Mouse (Mus musculus) spleen, adult 2 months (tissue): ENCODE data around the gene Crhr2. TPM values are rescaled to one million over a fixed set of nuclear protein-coding genes. Genes with fewer than 3 reads are reported as not detected.

Experiments
- DNase-seq, 2 experiments: peaks; one replicate each; pipeline versions ENCODE4 v3.0.0 to v3.0.0-alpha.2; 2012 to 2021; ENCODE audit warnings: low spot score in 2 of 2, low read depth in 1 of 2
- H3K27ac ChIP-seq: fragments of 200-500 bp; 2 replicates; pipeline ENCODE4 v1.5.1; 2012; ENCODE audit warnings: low read length, inconsistent platforms; ENCODE audit not compliant: insufficient read depth
- H3K27me3 ChIP-seq: fragments of 200-500 bp; 2 replicates; pipeline ENCODE4 v1.6.1; 2012; ENCODE audit warnings: mild to moderate bottlenecking, moderate library complexity, low read length, inconsistent platforms; ENCODE audit not compliant: control insufficient read depth, insufficient read depth
- H3K36me3 ChIP-seq: fragments of 200-500 bp; 2 replicates; pipeline ENCODE4 v1.6.1; 2012; ENCODE audit warnings: mild to moderate bottlenecking, low read length, inconsistent platforms; ENCODE audit not compliant: control insufficient read depth, insufficient read depth
- H3K4me1 ChIP-seq: fragments of 200-500 bp; 2 replicates; pipeline ENCODE4 v1.6.1; 2011; ENCODE audit warnings: inconsistent platforms; ENCODE audit not compliant: control insufficient read depth, insufficient read depth, insufficient read length
- H3K4me3 ChIP-seq: fragments of 200-500 bp; 2 replicates; pipeline ENCODE4 v1.5.1; 2011; ENCODE audit warnings: mild to moderate bottlenecking, inconsistent platforms; ENCODE audit not compliant: insufficient read depth, insufficient read length; ENCODE audit errors: extremely low read depth
- CTCF ChIP-seq: fragments of 200-500 bp; IDR thresholded peaks from 2 replicates; pipeline ENCODE4 v1.5.1; 2011; ENCODE audit warnings: mild to moderate bottlenecking, inconsistent platforms; ENCODE audit not compliant: insufficient read depth, insufficient read length, insufficient replicate concordance; ENCODE audit errors: extremely low read depth
- POLR2A ChIP-seq: fragments of 200-500 bp; IDR thresholded peaks from 2 replicates; pipeline ENCODE4 v1.6.1; 2011; ENCODE audit warnings: low read depth, low read length, inconsistent platforms
- WGBS: fragments of 180-500 bp; shearing (Covaris S2); methylation state at CpG from one replicate; pipeline ENCODE4 v1.1.7; 2018; 5-methylcytosine and 5-hydroxymethylcytosine counted together
- polyA plus RNA-seq: library from polyadenylated mRNA; depleted of rRNA; stranded (reverse); fragments of >200 nt; gene quantifications from 2 replicates; pipeline ENCODE4 v1.2.3, GENCODE M21; 2012

Crhr2 gene
- polyA plus RNA-seq, 1 experiment: 0.07 TPM

- H3K36me3 ChIP-seq: peaks cover 49% of the 10 kb centered on the region
- no peak for DNase-seq
- WGBS: 90% methylated on average over 4 of the region's 4 CpGs
- no peaks in the 10 kb centered on the region for H3K4me1 ChIP-seq
- no peak for TF ChIP-seq CTCF
- no peak for TF ChIP-seq POLR2A
- H3K27me3 ChIP-seq: no peaks in the 10 kb centered on the region
- no peak overlapping the region for H3K27ac ChIP-seq
- H3K4me3 ChIP-seq: no peak overlapping the region
These were observed 56.1 kb downstream of the Crhr2 start for GRCm38 (mm10) chr6:55076561-55077255.

DNA sequence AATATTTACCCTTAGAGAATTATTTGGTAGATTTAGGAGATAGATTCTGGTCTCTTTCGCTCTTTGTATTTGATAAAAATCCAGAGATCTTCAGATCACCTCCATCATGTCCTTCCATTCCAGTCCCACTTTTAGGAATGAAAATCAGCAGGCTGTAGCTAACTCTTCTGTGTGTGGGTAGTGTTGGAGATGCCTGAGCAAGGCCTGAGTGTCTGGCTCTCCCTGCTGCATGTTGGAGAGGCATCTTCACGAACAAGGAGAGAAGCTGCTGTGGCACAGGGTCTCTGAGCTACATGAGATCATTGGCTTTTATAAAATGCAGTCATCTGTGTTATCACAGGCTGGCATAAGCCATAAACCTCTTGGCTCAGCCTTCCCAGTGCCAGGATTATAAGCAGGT is 66.9 kb downstream of the Crhr2 start:
- WGBS: 93% methylated on average over 2 of the region's 2 CpGs
- H3K27me3 ChIP-seq: no peaks in the 10 kb centered on the region
- no peak for DNase-seq
- peaks cover 53% of the 10 kb centered on the region for H3K36me3 ChIP-seq
- H3K4me3 ChIP-seq: no peak overlapping the region
- H3K4me1 ChIP-seq: no peaks in the 10 kb centered on the region
- H3K27ac ChIP-seq: no peak overlapping the region
- TF ChIP-seq CTCF (no peak), POLR2A (no peak)

DNA sequence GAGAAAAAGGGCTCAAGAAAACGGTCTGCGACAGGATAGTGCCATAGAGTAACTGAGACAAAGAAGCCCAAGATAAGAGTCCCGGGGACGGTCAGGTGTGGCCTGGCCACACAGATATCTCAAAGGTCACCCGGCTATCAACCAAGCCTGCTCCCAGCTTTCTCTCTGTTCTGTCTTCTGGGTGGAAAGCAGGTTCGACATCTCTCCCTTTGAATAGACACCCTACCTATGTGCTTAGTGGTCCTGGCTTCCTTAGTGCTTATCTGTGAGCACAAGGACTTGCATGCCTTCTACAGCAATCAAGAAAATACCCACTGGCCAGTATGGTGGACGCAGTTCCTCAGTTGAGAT is 68.4 kb downstream of the Crhr2 start:
- no peak overlapping the region for H3K27ac ChIP-seq
- TF ChIP-seq CTCF (no peak), POLR2A (no peak)

GRCm38 (mm10) chr6:55063793-55064476 is 68.9 kb downstream of the Crhr2 start:
- WGBS: 88% methylated on average over 9 of the region's 9 CpGs
- DNase-seq: no peak
- TF ChIP-seq POLR2A (no peak), CTCF (no peak)
- H3K36me3 ChIP-seq: peaks cover 46% of the 10 kb centered on the region
- H3K4me1 ChIP-seq: no peaks in the 10 kb centered on the region
- H3K27me3 ChIP-seq: no peaks in the 10 kb centered on the region
- H3K4me3 ChIP-seq: no peak overlapping the region
- H3K27ac ChIP-seq: no peak overlapping the region

More for the DNA sequence above, 68.4 kb downstream of the Crhr2 start:
- H3K36me3 ChIP-seq: peaks cover 50% of the 10 kb centered on the region
- 85% methylated on average over 7 of the region's 7 CpGs for WGBS
- no peaks in the 10 kb centered on the region for H3K4me1 ChIP-seq
- H3K27me3 ChIP-seq: no peaks in the 10 kb centered on the region
- no peak overlapping the region for H3K4me3 ChIP-seq
- no peak for DNase-seq

GRCm38 (mm10) chr6:55062200-55062599 is 70.6 kb downstream of the Crhr2 start:
- peaks cover 40% of the 10 kb centered on the region for H3K36me3 ChIP-seq
- TF ChIP-seq CTCF (no peak), POLR2A (no peak)

GRCm38 (mm10) chr6:55061328-55061727 is 71.5 kb downstream of the Crhr2 start:
- Histone ChIP-seq H3K4me3 (no peak overlapping the region), H3K27ac (no peak overlapping the region), H3K27me3 (no peaks in the 10 kb centered on the region), H3K4me1 (peaks cover 3% of the 10 kb centered on the region; the same call in 1 of the 2 replicates), H3K36me3 (peaks cover 39% of the 10 kb centered on the region)
- TF ChIP-seq POLR2A: no peak
- no peak for TF ChIP-seq CTCF
- DNase-seq: no peak
- 94% methylated on average over 11 of the region's 11 CpGs for WGBS

More at GRCm38 (mm10) chr6:55062200-55062599, 70.6 kb downstream of the Crhr2 start:
- 89% methylated on average over 5 of the region's 5 CpGs for WGBS
- Histone ChIP-seq H3K4me3 (no peak overlapping the region), H3K4me1 (no peaks in the 10 kb centered on the region), H3K27ac (no peak overlapping the region), H3K27me3 (no peaks in the 10 kb centered on the region)
- no peak for DNase-seq

DNA sequence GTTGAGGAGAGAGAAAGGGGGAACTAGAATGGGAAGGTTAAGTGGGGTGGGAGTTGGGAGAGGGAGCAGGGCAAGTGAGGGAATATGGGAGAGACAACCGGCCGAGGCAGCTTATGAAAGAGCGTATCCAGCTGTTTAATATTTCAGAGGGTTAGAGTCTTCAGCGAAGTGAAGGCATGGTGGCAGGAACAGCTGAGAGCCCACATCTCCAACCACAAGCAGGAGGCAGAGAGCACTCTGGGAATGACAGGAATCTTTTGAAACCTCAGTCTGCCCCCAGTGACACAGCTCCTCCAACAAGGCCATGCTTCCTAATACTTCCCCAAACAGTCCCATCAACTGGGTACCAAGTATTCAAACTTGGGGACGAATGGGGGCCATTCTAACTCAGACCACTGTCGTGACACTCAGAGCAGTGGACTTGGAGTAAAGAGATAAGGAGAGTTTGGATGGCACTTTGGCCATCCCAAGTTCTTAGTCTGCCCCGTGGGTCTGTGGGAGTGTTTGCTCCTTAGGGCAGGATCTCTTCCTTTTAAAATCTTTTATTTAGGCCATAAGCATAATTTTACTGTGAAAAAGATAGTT is 72.5 kb downstream of the Crhr2 start:
- H3K36me3 ChIP-seq: peaks cover 32% of the 10 kb centered on the region
- H3K27me3 ChIP-seq: no peaks in the 10 kb centered on the region
- 95% methylated on average over 7 of the region's 7 CpGs for WGBS
- H3K4me3 ChIP-seq: no peak overlapping the region
- no peak for TF ChIP-seq POLR2A
- no peak for TF ChIP-seq CTCF
- H3K4me1 ChIP-seq: peaks cover 3% of the 10 kb centered on the region; the same call in 1 of the 2 replicates
- H3K27ac ChIP-seq: no peak overlapping the region
- no peak for DNase-seq
